Mouse (Mus musculus): ENCODE measurements around the gene Tbx2. TPM values are rescaled to one million over a fixed set of nuclear protein-coding genes. Genes with fewer than 3 reads are reported as not detected.
A peak's percentile ranks its signal among the peaks of the same experiment; 100 is the strongest.

Gene Tbx2
- polyA plus RNA-seq, 1 experiment from 2014 or later: 0.64 TPM

GRCm38 (mm10) chr11:85837648-85838423, 5.5 kb downstream of the Tbx2 start:
- Histone ChIP-seq H3K27ac (ENCODE audit: low read depth, low read length) (no peak overlapping the region), H3K36me3 (ENCODE audit: control insufficient read depth, insufficient read depth, low read length) (no peaks in the 10 kb centered on the region), H3K4me2 (ENCODE audit: low read length) (peak overlapping the region; percentile 28), H3K4me3 (ENCODE audit: low read length) (peak overlapping the region; percentile 25), H3K9ac (ENCODE audit: low read depth, low read length) (peak overlapping the region; percentile 32; the same call in 1 of the 2 replicates), H3K9me3 (ENCODE audit: control insufficient read depth, low read length) (no peaks in the 10 kb centered on the region), H3K4me1 (ENCODE audit: control insufficient read depth, insufficient read depth, low read depth, low read length) (peaks cover 15% of the 10 kb centered on the region), H3K27me3 (replicated peaks; ENCODE audit: control insufficient read depth, insufficient read depth, low read length) (peaks cover 57% of the 10 kb centered on the region)
- 1% methylated on average over 46 of the region's 67 CpGs for WGBS
- no peak for ATAC-seq

GRCm38 (mm10) chr11:85838424-85839257, 6.3 kb downstream of the Tbx2 start:
- Histone ChIP-seq H3K4me2 (ENCODE audit: low read length) (no peak overlapping the region), H3K36me3 (ENCODE audit: control insufficient read depth, insufficient read depth, low read length) (no peaks in the 10 kb centered on the region), H3K27me3 (replicated peaks; ENCODE audit: control insufficient read depth, insufficient read depth, low read length) (peaks cover 64% of the 10 kb centered on the region), H3K9ac (ENCODE audit: low read depth, low read length) (no peak overlapping the region), H3K9me3 (ENCODE audit: control insufficient read depth, low read length) (no peaks in the 10 kb centered on the region), H3K4me1 (ENCODE audit: control insufficient read depth, insufficient read depth, low read depth, low read length) (peaks cover 11% of the 10 kb centered on the region), H3K27ac (ENCODE audit: low read depth, low read length) (no peak overlapping the region), H3K4me3 (ENCODE audit: low read length) (no peak overlapping the region)
- ATAC-seq: no peak
- WGBS: 6% methylated on average over 20 of the region's 20 CpGs

GRCm38 (mm10) chr11:85839258-85840030, 7.1 kb downstream of the Tbx2 start:
- WGBS: 10% methylated on average over 7 of the region's 7 CpGs
- H3K4me2 ChIP-seq (ENCODE audit: low read length): no peak overlapping the region

GRCm38 (mm10) chr11:85840031-85840802, 7.9 kb downstream of the Tbx2 start:
- no peaks in the 10 kb centered on the region for H3K9me3 ChIP-seq (ENCODE audit: control insufficient read depth, low read length)
- peaks cover 65% of the 10 kb centered on the region for H3K27me3 ChIP-seq (replicated peaks; ENCODE audit: control insufficient read depth, insufficient read depth, low read length)
- H3K4me3 ChIP-seq (ENCODE audit: low read length): peak overlapping the region; percentile 4; the same call in 1 of the 2 replicates
- H3K4me1 ChIP-seq (ENCODE audit: control insufficient read depth, insufficient read depth, low read depth, low read length): peaks cover 17% of the 10 kb centered on the region
- H3K36me3 ChIP-seq (ENCODE audit: control insufficient read depth, insufficient read depth, low read length): no peaks in the 10 kb centered on the region
- H3K4me2 ChIP-seq (ENCODE audit: low read length): peak overlapping the region; percentile 45
- H3K27ac ChIP-seq (ENCODE audit: low read depth, low read length): no peak overlapping the region
- H3K9ac ChIP-seq (ENCODE audit: low read depth, low read length): peak overlapping the region; percentile 25
- ATAC-seq: no peak
- WGBS: 6% methylated on average over 27 of the region's 27 CpGs

More at GRCm38 (mm10) chr11:85839258-85840030, 7.1 kb downstream of the Tbx2 start:
- peaks cover 65% of the 10 kb centered on the region for H3K27me3 ChIP-seq (replicated peaks; ENCODE audit: control insufficient read depth, insufficient read depth, low read length)
- no peak for ATAC-seq
- H3K27ac ChIP-seq (ENCODE audit: low read depth, low read length): no peak overlapping the region
- H3K9me3 ChIP-seq (ENCODE audit: control insufficient read depth, low read length): no peaks in the 10 kb centered on the region
- H3K4me1 ChIP-seq (ENCODE audit: control insufficient read depth, insufficient read depth, low read depth, low read length): peaks cover 17% of the 10 kb centered on the region
- H3K9ac ChIP-seq (ENCODE audit: low read depth, low read length): no peak overlapping the region
- H3K4me3 ChIP-seq (ENCODE audit: low read length): no peak overlapping the region
- H3K36me3 ChIP-seq (ENCODE audit: control insufficient read depth, insufficient read depth, low read length): no peaks in the 10 kb centered on the region

GRCm38 (mm10) chr11:85840803-85841145, 8.4 kb downstream of the Tbx2 start:
- 4% methylated on average over 21 of the region's 21 CpGs for WGBS
- Histone ChIP-seq H3K4me3 (ENCODE audit: low read length) (peak overlapping the region; percentile 4; the same call in 1 of the 2 replicates), H3K4me1 (ENCODE audit: control insufficient read depth, insufficient read depth, low read depth, low read length) (peaks cover 17% of the 10 kb centered on the region)

GRCm38 (mm10) chr11:85841211-85841681, 8.9 kb downstream of the Tbx2 start:
- H3K9me3 ChIP-seq (ENCODE audit: control insufficient read depth, low read length): no peaks in the 10 kb centered on the region
- ATAC-seq: no peak
- H3K27me3 ChIP-seq (replicated peaks; ENCODE audit: control insufficient read depth, insufficient read depth, low read length): peaks cover 65% of the 10 kb centered on the region
- no peak overlapping the region for H3K4me3 ChIP-seq (ENCODE audit: low read length)
- peaks cover 17% of the 10 kb centered on the region for H3K4me1 ChIP-seq (ENCODE audit: control insufficient read depth, insufficient read depth, low read depth, low read length)
- no peak overlapping the region for H3K9ac ChIP-seq (ENCODE audit: low read depth, low read length)
- 10% methylated on average over 8 of the region's 8 CpGs for WGBS
- no peak overlapping the region for H3K4me2 ChIP-seq (ENCODE audit: low read length)
- no peaks in the 10 kb centered on the region for H3K36me3 ChIP-seq (ENCODE audit: control insufficient read depth, insufficient read depth, low read length)
- H3K27ac ChIP-seq (ENCODE audit: low read depth, low read length): no peak overlapping the region

More at GRCm38 (mm10) chr11:85840803-85841145, 8.4 kb downstream of the Tbx2 start:
- Histone ChIP-seq H3K9ac (ENCODE audit: low read depth, low read length) (peak overlapping the region; percentile 25), H3K27ac (ENCODE audit: low read depth, low read length) (no peak overlapping the region), H3K9me3 (ENCODE audit: control insufficient read depth, low read length) (no peaks in the 10 kb centered on the region), H3K36me3 (ENCODE audit: control insufficient read depth, insufficient read depth, low read length) (no peaks in the 10 kb centered on the region), H3K27me3 (replicated peaks; ENCODE audit: control insufficient read depth, insufficient read depth, low read length) (peaks cover 66% of the 10 kb centered on the region), H3K4me2 (ENCODE audit: low read length) (peak overlapping the region; percentile 45)
- no peak for ATAC-seq

GRCm38 (mm10) chr11:85841980-85842379, 9.6 kb downstream of the Tbx2 start:
- H3K27me3 ChIP-seq (replicated peaks; ENCODE audit: control insufficient read depth, insufficient read depth, low read length): peaks cover 71% of the 10 kb centered on the region
- H3K9me3 ChIP-seq (ENCODE audit: control insufficient read depth, low read length): no peaks in the 10 kb centered on the region
- ATAC-seq: peak; percentile 79
- H3K4me2 ChIP-seq (ENCODE audit: low read length): peak overlapping the region; percentile 70
- WGBS: 1% methylated on average over 26 of the region's 32 CpGs
- no peak overlapping the region for H3K27ac ChIP-seq (ENCODE audit: low read depth, low read length)
- H3K9ac ChIP-seq (ENCODE audit: low read depth, low read length): peak overlapping the region; percentile 59
- H3K36me3 ChIP-seq (ENCODE audit: control insufficient read depth, insufficient read depth, low read length): no peaks in the 10 kb centered on the region
- H3K4me1 ChIP-seq (ENCODE audit: control insufficient read depth, insufficient read depth, low read depth, low read length): peaks cover 17% of the 10 kb centered on the region
- peak overlapping the region; percentile 40 for H3K4me3 ChIP-seq (ENCODE audit: low read length)

- H3K36me3 ChIP-seq (ENCODE audit: control insufficient read depth, insufficient read depth, low read length): no peaks in the 10 kb centered on the region
- WGBS: 5% methylated on average over 24 of the region's 24 CpGs
- H3K4me2 ChIP-seq (ENCODE audit: low read length): peak overlapping the region; percentile 85
- no peak overlapping the region for H3K9ac ChIP-seq (ENCODE audit: low read depth, low read length)
- H3K27me3 ChIP-seq (replicated peaks; ENCODE audit: control insufficient read depth, insufficient read depth, low read length): peaks cover 74% of the 10 kb centered on the region
- H3K4me1 ChIP-seq (ENCODE audit: control insufficient read depth, insufficient read depth, low read depth, low read length): peaks cover 15% of the 10 kb centered on the region
- peak overlapping the region; percentile 44 for H3K4me3 ChIP-seq (ENCODE audit: low read length)
- H3K9me3 ChIP-seq (ENCODE audit: control insufficient read depth, low read length): no peaks in the 10 kb centered on the region
- no peak overlapping the region for H3K27ac ChIP-seq (ENCODE audit: low read depth, low read length)
- ATAC-seq: no peak
Observed at GRCm38 (mm10) chr11:85842596-85843346, 10.4 kb downstream of the Tbx2 start.
